Mouse (Mus musculus): ENCODE data around the gene Wnt9a. TPM values are rescaled to one million over a fixed set of nuclear protein-coding genes. Genes with fewer than 3 reads are reported as not detected.

The Wnt9a gene
- polyA plus RNA-seq (2012; fragmentation: generic; extraction: Trizol), result 1.8 TPM
- long read RNA-seq, experiment 1, partial matches to known transcripts, result 0 of 3 reads
- long read RNA-seq, experiment 1, other reads (novel, unspliced or antisense), result 1 of 3 reads
- long read RNA-seq, experiment 2, transcript Wnt9a-202 (4 exons, 3,318 nt), result major isoform, 18 of 22 reads
- long read RNA-seq, experiment 2, partial matches to known transcripts, result 2 of 22 reads
- long read RNA-seq, experiment 2, other reads (novel, unspliced or antisense), result 2 of 22 reads

DNA sequence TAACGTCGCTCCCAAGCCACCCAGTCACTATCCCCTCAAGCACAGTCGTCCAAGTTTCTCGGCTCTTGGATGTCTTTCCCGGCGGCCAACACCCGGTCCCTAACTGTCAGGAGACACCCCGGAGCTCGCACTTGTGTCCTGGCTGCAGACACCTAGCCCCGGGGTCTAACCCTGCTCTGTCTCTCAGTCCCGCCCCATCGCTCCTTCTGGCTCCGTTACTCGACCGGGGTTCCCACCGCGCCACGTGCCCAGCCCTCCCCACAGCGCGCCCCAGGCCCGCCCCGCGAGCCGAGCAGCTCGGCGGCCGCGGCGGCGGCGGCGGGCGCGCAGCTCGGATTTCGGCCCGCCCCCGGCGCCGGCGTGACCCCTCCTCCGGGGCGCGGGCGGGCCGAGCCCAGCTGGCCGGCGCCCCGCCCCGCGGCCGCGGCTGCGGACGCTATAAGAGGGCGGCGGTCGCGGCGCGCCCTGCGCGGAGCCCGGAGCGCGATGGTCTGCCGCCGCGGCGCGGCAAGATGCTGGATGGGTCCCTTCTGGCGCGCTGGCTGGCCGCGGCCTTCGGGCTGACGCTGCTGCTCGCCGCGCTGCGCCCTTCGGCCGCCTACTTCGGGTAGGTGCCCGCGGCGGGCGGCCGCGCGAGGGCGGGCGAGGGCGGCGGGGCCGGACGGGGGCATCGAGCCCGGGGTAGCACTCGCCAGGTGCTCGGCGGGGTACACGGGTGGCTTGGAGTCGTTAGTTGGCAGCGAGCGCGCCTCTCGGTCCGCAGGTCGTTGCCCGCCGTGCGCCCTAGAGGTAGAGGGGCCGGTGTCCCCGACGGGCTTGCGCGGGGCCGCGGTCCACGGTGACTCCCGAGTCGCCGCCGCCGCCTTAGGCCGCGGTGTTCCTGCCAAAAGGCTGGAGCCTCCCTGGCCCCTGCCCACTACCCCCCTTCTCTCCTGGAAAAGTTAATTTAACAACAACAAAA lies at the start of gene Wnt9a:
Gene Wnt9a (plus strand): TSS at position 468 of the 961 bp plus-strand sequence.
- no peak for TF ChIP-seq MYOD1 (IDR thresholded peaks at IDR 0.05; ENCODE audit: control insufficient read depth, insufficient read length, low read depth)
- TF ChIP-seq FOSL1 (IDR thresholded peaks at IDR 0.05; ENCODE audit: insufficient read depth, low read length, poor library complexity, severe bottlenecking), result no peak
- no peak for TF ChIP-seq MYOG (IDR thresholded peaks at IDR 0.05; ENCODE audit: control insufficient read depth, extremely low read depth, insufficient read length)
- TF ChIP-seq CTCF (IDR thresholded peaks at IDR 0.05; ENCODE audit: control insufficient read depth, insufficient read depth, insufficient read length), result no peak
- TF ChIP-seq MAX (IDR thresholded peaks at IDR 0.05), result peak; percentile 10
- TF ChIP-seq CEBPB (IDR thresholded peaks at IDR 0.05; ENCODE audit: low read depth), result no peak
- TF ChIP-seq USF1 (IDR thresholded peaks at IDR 0.05; ENCODE audit: low read depth), result peak; percentile 8
- H3K79me3 ChIP-seq (ENCODE audit: low read depth), result no peaks in the 10 kb centered on the region
- H3K27me3 ChIP-seq (ENCODE audit: control insufficient read depth, insufficient read depth, insufficient read length), result peaks cover 3% of the 10 kb centered on the region
- peak within 1 kb of the TSS; percentile 34 for H3K4me3 ChIP-seq (ENCODE audit: insufficient read depth, poor library complexity, severe bottlenecking)
- peak within 1 kb of the TSS; percentile 81 for H3ac ChIP-seq (ENCODE audit: control insufficient read depth, insufficient read length, low read depth)
- no peaks in the 10 kb centered on the region for H3K36me3 ChIP-seq (ENCODE audit: control insufficient read depth, insufficient read depth)
- H3K79me2 ChIP-seq (ENCODE audit: control insufficient read depth, insufficient read depth), result no peaks in the 10 kb centered on the region

DNA sequence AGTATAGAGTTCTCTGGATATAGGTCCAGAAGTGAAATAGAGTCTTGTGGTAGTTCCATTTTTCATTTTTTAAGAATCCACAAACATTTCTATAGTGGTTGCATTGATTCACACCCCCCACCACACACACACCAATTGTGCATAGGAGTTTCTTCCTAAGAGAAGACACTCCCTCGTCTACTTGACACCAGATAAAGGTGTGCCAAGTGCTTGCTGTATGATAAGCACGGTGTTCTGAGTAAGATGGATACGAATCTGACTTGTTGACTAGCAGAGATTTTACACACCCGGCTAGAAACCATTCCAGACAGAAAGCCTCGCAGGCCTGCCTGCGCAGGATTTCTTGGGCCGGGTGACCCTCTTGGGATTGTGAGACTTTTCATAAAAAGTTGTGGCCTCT lies 47.1 kb upstream of the Wnt9a start:
- H3K4me3 ChIP-seq (ENCODE audit: insufficient read depth, poor library complexity, severe bottlenecking), result no peak overlapping the region
- H3K27me3 ChIP-seq (ENCODE audit: control insufficient read depth, insufficient read depth, insufficient read length), result peaks cover 75% of the 10 kb centered on the region
- no peaks in the 10 kb centered on the region for H3K79me3 ChIP-seq (ENCODE audit: low read depth)
- no peak for TF ChIP-seq CTCF (IDR thresholded peaks at IDR 0.05; ENCODE audit: control insufficient read depth, insufficient read depth, insufficient read length)
- no peak for TF ChIP-seq CEBPB (IDR thresholded peaks at IDR 0.05; ENCODE audit: low read depth)
- TF ChIP-seq FOSL1 (IDR thresholded peaks at IDR 0.05; ENCODE audit: insufficient read depth, low read length, poor library complexity, severe bottlenecking), result no peak
- no peak for TF ChIP-seq MYOD1 (IDR thresholded peaks at IDR 0.05; ENCODE audit: control insufficient read depth, insufficient read length, low read depth)
- TF ChIP-seq USF1 (IDR thresholded peaks at IDR 0.05; ENCODE audit: low read depth), result no peak
- no peak for TF ChIP-seq MYOG (IDR thresholded peaks at IDR 0.05; ENCODE audit: control insufficient read depth, extremely low read depth, insufficient read length)
- no peak for TF ChIP-seq MAX (IDR thresholded peaks at IDR 0.05)
- no peak overlapping the region for H3ac ChIP-seq (ENCODE audit: control insufficient read depth, insufficient read length, low read depth)
- no peaks in the 10 kb centered on the region for H3K79me2 ChIP-seq (ENCODE audit: control insufficient read depth, insufficient read depth)
- no peaks in the 10 kb centered on the region for H3K36me3 ChIP-seq (ENCODE audit: control insufficient read depth, insufficient read depth)

- H3ac ChIP-seq (ENCODE audit: control insufficient read depth, insufficient read length, low read depth), result no peak overlapping the region
- no peaks in the 10 kb centered on the region for H3K79me2 ChIP-seq (ENCODE audit: control insufficient read depth, insufficient read depth)
- no peak for TF ChIP-seq MAX (IDR thresholded peaks at IDR 0.05)
- TF ChIP-seq USF1 (IDR thresholded peaks at IDR 0.05; ENCODE audit: low read depth), result no peak
- TF ChIP-seq FOSL1 (IDR thresholded peaks at IDR 0.05; ENCODE audit: insufficient read depth, low read length, poor library complexity, severe bottlenecking), result no peak
- TF ChIP-seq MYOD1 (IDR thresholded peaks at IDR 0.05; ENCODE audit: control insufficient read depth, insufficient read length, low read depth), result no peak
- no peak for TF ChIP-seq CTCF (IDR thresholded peaks at IDR 0.05; ENCODE audit: control insufficient read depth, insufficient read depth, insufficient read length)
- no peak for TF ChIP-seq MYOG (IDR thresholded peaks at IDR 0.05; ENCODE audit: control insufficient read depth, extremely low read depth, insufficient read length)
- H3K27me3 ChIP-seq (ENCODE audit: control insufficient read depth, insufficient read depth, insufficient read length), result peaks cover 84% of the 10 kb centered on the region
- no peak overlapping the region for H3K4me3 ChIP-seq (ENCODE audit: insufficient read depth, poor library complexity, severe bottlenecking)
- no peaks in the 10 kb centered on the region for H3K79me3 ChIP-seq (ENCODE audit: low read depth)
- no peaks in the 10 kb centered on the region for H3K36me3 ChIP-seq (ENCODE audit: control insufficient read depth, insufficient read depth)
These were observed 45.8 kb upstream of the Wnt9a start for GRCm38 (mm10) chr11:59260706-59261493.

DNA sequence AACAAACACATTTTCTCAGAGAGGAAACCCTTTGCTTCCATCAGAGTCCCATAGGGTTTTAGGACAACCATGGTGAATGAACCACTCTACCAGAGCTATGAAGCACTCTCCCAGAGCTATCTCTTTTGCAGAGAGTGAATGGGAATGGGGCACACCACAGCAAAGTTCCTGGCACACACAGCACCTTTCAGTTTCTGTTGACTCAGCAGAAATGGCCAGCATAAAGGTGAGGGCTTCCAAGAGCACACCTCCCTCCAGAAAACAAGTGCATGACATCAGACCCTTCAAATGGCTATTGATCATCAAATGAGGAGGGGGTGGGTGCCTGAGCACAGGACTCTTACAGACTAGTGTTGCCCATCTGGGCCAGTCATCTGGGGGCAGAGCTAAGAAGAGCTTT lies 44.4 kb upstream of the Wnt9a start:
- no peaks in the 10 kb centered on the region for H3K36me3 ChIP-seq (ENCODE audit: control insufficient read depth, insufficient read depth)
- TF ChIP-seq USF1 (IDR thresholded peaks at IDR 0.05; ENCODE audit: low read depth) (no peak), MAX (IDR thresholded peaks at IDR 0.05) (no peak), MYOG (IDR thresholded peaks at IDR 0.05; ENCODE audit: control insufficient read depth, extremely low read depth, insufficient read length) (no peak), FOSL1 (IDR thresholded peaks at IDR 0.05; ENCODE audit: insufficient read depth, low read length, poor library complexity, severe bottlenecking) (no peak)
- H3K27me3 ChIP-seq (ENCODE audit: control insufficient read depth, insufficient read depth, insufficient read length), result peaks cover 82% of the 10 kb centered on the region
- H3K79me3 ChIP-seq (ENCODE audit: low read depth), result no peaks in the 10 kb centered on the region
- H3K4me3 ChIP-seq (ENCODE audit: insufficient read depth, poor library complexity, severe bottlenecking), result no peak overlapping the region
- H3K79me2 ChIP-seq (ENCODE audit: control insufficient read depth, insufficient read depth), result no peaks in the 10 kb centered on the region
- no peak overlapping the region for H3ac ChIP-seq (ENCODE audit: control insufficient read depth, insufficient read length, low read depth)

DNA sequence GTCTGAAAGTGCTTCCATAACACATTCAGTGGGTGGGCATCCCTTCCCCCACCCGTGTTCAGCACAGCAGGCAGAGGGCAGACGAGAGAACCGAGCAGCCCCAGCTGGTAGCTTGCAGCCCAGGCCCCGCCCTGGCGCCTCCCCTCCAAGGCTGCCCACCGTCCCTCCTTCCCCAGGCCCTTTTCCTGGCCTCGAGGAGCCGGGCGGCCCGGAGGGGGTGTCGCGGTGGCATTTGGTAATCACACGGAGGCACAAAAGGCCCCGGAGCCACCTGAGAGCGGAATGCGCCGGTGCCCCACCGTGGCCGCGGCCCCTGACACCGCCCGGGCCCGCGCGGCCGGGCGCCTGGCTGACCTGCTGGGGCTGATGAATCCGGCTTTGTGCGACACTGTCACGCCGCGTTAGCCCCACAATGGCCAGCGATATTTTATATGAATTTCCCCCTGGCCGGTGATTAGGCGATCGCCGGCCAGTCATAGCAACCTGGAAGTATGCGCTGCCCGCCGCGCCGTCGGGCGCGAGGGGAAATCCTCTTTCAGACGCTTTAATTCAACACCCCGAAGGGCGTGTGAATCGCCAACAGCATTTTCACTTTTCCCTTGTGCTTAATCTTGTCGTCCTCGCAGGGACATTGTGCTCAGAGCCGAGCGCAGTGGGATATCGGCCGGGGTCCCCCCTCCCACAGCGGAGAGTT lies 42.7 kb upstream of the Wnt9a start:
- Histone ChIP-seq H3ac (ENCODE audit: control insufficient read depth, insufficient read length, low read depth) (no peak overlapping the region), H3K27me3 (ENCODE audit: control insufficient read depth, insufficient read depth, insufficient read length) (peaks cover 69% of the 10 kb centered on the region), H3K36me3 (ENCODE audit: control insufficient read depth, insufficient read depth) (no peaks in the 10 kb centered on the region), H3K4me3 (ENCODE audit: insufficient read depth, poor library complexity, severe bottlenecking) (no peak overlapping the region), H3K79me3 (ENCODE audit: low read depth) (no peaks in the 10 kb centered on the region), H3K79me2 (ENCODE audit: control insufficient read depth, insufficient read depth) (no peaks in the 10 kb centered on the region)
- TF ChIP-seq MAX (IDR thresholded peaks at IDR 0.05) (no peak), USF1 (IDR thresholded peaks at IDR 0.05; ENCODE audit: low read depth) (no peak), MYOG (IDR thresholded peaks at IDR 0.05; ENCODE audit: control insufficient read depth, extremely low read depth, insufficient read length) (no peak), CTCF (IDR thresholded peaks at IDR 0.05; ENCODE audit: control insufficient read depth, insufficient read depth, insufficient read length) (no peak), FOSL1 (IDR thresholded peaks at IDR 0.05; ENCODE audit: insufficient read depth, low read length, poor library complexity, severe bottlenecking) (no peak), MYOD1 (IDR thresholded peaks at IDR 0.05; ENCODE audit: control insufficient read depth, insufficient read length, low read depth) (no peak), CEBPB (IDR thresholded peaks at IDR 0.05; ENCODE audit: low read depth) (no peak)

All from C2C12 (cell line).